Mouse (Mus musculus) ES-Bruce4 (cell line): ENCODE data around the gene 2300009A05Rik.

ENCODE experiments used
- CTCF ChIP-seq: IDR thresholded peaks from one replicate; pipeline ENCODE4 v1.8.1; 2011; ENCODE audit warnings: low read depth, low read length
- EP300 ChIP-seq: IDR thresholded peaks from 2 replicates; pipeline ENCODE4 v1.6.1; 2011; ENCODE audit warnings: low read depth, low read length; ENCODE audit not compliant: insufficient read depth
- POLR2A ChIP-seq: IDR thresholded peaks from one replicate; pipeline ENCODE4 v1.8.1; 2011; ENCODE audit warnings: low read length; ENCODE audit not compliant: insufficient read depth

GRCm38 (mm10) chr9:63400176-63400575 lies 1.1 kb upstream of the 2300009A05Rik start:
- TF ChIP-seq POLR2A (no peak), CTCF (no peak), EP300 (no peak)
